Mouse (Mus musculus): ENCODE results near the gene Olfr1443.
"Not testable (repeated sequence)": the region's sequence is repeated elsewhere in the genome, so short reads cannot be mapped to it uniquely, and the experiment has no call there.

Gene Olfr1443

DNA sequence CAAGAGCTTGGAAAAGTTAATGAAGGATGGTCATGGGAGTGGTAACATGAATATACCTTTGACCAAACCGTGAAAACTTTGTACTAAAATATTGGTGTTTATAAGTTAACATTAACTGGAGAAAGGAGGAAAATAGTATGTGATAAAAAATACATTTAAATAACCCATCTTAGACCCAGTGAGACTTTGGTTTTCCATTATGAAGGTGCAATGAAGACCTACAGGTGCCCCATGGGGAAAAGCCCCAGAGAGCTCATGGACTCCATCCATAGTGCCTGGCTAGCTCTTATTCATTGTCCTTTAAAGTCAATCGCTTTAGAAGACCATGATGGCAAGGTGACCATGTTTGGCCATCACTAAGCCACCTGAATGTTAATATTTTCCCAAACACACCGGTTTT, at the start of gene Olfr1443:
Gene Olfr1443, plus strand, starts transcription at position 301 of the 400 bp plus-strand sequence.
- DNase-seq (ENCODE audit: low read depth, low spot score), result no peak

DNA sequence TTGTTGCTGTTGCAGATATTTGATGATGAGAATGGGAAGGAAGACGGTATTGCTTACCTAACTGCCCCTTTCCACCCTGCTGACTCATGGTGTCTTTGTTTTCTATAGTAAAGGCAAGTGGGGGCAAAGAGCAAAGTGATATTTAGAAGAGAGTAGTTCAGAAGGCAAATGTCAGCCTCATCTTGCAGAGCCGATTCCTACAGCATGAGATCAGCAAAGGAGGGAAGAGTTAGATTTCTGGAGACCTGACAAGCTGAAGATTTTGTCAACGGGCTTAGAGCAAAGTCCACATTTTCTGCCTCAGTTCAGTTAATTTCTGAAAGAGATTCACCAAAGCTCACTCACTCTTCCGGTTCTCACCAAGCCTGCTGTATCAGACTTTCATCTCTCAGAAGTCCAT, 44.7 kb upstream of the Olfr1443 start, which contains the start of gene Glyat:
Gene Glyat, plus strand, starts transcription at position 133 of the 400 bp plus-strand sequence.
- no peak for DNase-seq (ENCODE audit: low read depth, low spot score)

DNA sequence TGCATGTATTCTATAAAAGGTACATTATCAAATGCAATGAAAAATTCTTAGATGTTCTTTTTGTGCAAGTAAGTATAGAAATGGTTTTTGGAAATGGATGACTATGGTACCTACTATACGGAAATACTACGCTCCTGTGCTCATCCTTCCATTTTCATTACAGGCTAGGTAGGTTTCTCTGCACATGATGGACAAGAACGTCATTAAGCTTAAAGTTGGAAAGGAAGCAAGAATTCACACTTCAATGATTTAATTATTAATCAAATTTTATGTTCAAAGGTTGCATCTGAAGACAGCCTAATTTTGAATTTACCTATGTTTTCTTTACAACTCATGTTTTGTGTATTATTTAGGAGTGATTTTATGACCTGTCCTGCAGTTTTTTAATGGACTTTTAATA, 43.7 kb upstream of the Olfr1443 start:
- DNase-seq (ENCODE audit: low read depth, low spot score), result no peak

DNA sequence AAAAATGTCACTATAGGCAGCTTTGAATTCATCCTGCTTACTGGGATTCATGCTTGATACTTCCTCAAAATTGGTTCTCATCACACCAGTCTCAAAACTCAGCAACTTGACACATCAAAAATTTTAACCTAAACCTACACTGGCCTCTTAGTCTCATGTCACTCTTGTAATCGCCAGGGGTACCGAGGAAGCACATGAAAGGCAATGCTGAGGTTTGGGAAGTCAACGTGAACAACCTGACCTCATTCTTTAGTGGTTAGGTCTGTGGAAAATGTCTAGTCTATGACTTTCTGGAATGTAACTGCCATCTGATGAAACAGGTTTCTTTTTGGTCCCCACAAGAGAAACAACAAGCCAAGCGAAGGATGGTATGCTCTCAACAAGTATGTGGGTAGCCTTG, 42.9 kb upstream of the Olfr1443 start:
- no peak for DNase-seq (ENCODE audit: low read depth, low spot score)

DNA sequence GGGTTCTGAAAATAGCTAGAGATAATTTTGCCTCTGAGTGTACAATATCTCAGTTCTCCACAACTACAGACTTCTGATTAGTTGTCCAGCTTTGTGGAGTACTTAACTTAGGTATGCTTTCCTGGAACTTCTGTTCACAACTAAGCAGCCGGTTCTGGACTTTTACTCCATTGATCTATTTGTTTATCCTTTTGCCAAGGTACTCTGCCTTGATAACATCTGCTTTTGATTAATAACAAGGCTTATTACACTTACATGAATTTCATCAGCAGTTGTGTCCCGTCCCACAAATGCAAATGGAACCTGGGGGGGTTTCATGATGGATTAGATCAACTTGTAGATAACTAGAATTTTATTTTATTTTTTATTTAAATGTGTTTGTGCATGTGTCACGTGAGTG, 41.0 kb upstream of the Olfr1443 start:
- DNase-seq (ENCODE audit: low read depth, low spot score), result no peak

DNA sequence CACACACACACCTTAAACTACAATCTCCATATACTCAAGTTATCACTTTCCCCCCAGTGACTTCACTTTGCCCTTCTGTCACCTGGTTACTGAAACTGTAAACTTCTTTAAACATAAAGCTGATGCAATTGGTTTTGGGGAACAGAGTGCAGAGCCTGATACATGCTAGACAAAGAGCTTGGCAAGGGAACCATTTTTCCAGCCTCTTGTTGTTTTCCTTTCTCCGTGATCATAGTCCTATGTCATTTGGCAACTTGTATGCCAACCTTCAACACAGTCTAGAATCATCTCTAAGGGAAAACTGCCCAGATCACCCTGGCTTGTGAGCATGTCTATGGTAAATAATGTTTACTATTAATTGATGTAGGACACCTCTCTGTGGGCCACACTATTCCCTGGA, 39.9 kb upstream of the Olfr1443 start:
- no peak for DNase-seq (ENCODE audit: low read depth, low spot score)

DNA sequence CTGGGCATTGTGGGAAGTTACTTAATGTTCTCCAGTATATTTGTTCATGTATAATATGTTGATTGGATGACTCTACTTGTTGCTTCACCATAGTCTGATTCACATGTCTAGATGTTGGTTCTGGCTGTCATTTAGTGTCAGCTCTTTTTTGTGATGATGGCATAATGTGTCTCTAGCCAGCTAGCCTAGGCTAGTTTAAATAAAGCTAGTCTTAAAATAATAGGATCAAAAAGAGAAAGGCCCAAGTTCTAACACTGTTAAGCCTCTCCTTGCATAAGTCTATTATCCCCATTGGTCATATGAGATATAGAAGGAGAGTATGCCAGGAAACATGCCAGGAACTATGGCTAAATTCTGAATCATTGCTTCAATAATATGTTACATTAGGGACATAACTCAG, 28.4 kb upstream of the Olfr1443 start:
- DNase-seq (ENCODE audit: low read depth, low spot score), result no peak

DNA sequence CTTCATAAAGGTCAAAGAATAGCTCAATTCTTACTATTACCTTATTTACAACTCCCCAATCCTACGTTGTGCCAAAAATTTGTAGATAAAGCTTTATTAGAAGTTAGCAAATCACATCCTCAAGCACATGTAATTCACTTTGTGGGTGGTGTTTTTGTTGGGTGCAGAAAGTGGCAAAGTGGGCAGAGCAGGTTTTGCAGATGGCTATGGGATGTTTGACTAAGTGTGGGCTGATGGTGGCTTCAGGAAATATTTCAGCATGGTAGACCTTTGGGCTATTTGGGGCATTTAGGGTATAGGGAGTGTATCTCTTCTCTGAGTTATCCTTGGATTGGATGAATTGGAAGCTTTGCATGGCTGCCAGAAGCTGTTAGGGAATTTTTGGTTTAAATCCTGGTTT, 11.8 kb upstream of the Olfr1443 start:
- DNase-seq (ENCODE audit: low read depth, low spot score), result no peak

DNA sequence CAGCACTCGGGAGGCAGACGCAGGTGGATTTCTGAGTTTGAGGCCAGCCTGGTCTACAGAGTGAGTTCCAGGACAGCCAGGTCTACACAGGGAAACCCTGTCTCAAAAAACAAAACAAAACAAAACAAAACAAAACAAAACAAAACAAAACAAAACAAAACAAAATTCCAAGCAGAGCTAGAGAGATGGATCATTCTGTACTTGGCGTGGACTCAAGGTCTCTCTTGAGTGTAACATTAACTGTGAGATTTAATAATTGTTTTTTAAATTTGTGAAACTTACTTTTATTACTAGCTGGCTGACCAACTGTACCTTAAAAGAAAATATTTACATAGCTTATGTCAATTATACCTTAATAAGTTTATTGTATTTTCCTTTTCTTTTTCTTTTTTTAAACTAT, 9.3 kb upstream of the Olfr1443 start:
- DNase-seq (ENCODE audit: low read depth, low spot score), result not testable (repeated sequence)

DNA sequence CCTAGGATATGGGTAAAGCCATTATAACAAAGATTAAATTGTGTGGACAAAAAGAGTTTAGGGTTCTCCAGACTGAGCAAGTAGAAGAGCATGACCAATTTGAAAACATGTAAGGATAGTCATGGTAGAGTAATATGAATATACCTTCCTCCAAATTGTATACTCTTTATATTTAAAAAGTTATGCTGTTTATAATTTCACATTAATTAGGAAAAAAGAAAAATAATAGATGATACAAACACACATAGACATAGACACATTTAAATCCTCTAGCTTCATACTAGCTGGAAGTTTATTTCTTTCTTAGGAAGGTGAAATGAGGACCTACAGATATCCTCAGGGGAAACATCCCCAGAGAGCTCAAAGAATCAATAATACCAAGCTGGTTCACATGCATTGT, 7.8 kb upstream of the Olfr1443 start, which contains the start of gene Olfr1442:
Gene Olfr1442, plus strand, starts transcription at position 301 of the 400 bp plus-strand sequence.
- DNase-seq (ENCODE audit: low read depth, low spot score), result no peak

DNA sequence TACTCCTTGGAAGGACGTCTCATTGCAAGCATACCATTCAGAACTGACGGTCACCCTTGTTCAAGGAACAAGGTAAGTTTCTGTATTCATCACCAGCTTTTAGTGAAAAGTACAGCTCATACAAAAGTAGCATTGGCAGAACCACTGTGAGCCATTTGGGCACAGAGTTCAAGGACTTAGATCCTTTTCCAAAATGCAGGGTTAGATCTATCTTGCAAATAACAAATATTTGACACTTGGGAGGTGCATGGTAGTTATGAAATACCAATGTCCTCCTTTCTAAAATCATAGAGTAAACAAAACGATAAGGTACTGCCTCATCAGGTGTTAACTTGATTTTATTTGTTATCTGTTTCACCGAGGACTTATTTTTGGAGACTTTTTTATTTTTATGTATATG, 6.9 kb upstream of the Olfr1443 start:
- DNase-seq (ENCODE audit: low read depth, low spot score), result no peak

DNA sequence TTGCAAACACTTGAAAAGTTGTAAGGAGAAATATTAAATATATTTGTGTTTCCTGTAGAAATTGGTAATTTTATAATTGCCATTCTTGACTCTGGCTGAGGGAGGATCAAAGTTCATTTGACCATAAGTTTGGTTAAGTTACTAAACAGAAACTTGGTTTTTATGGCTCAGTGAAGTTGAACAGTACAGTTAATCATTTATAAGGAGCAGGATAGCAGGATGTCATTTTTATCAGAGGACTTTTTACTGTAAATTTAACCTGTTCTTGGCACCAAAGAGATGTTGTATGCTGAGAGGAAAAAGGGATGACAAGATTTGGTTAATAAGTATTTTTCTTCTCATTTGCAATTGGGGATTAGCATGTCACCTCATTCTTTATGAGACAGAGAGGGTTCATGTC, 6.7 kb downstream of the Olfr1443 start:
- no peak for DNase-seq (ENCODE audit: low read depth, low spot score)

DNA sequence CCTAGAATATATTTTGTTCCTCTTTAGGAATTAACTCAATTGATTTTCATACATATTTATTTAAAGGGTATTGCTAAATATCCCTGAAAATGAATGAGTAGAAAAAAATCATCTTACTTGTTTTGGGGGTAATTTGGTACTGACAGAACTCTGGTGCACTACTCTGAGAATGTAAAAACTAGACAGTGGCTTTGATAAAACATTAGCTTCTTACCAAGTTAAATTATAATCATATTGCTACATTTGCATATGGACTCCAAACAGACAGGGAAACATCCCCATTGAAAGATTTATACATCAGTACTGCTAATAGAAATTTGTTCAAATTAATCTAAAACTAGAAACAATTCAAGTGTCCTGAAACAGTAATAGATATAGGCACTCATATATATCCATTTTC, 7.3 kb downstream of the Olfr1443 start:
- no peak for DNase-seq (ENCODE audit: low read depth, low spot score)

DNA sequence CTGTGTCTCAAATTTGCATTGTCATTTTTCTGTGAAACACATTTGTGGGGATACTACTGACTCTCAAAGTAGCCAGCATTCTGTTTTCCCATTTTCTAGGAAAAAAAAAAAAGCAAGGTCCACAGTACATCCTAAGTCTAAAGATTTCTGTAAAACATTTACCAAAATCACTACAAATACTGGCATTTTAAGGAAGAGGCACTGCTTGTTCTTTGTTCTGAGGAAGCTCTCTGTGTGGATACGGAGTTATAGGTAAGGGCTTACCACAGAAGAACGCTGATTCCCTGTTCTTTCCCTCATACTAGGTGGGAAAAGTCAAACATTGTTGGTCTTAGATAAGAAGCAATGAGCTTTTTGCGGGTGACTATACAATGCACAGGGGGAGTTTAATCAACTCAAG, 17.7 kb downstream of the Olfr1443 start, which contains the start of gene Keg1:
Gene Keg1, plus strand, starts transcription at position 197 of the 400 bp plus-strand sequence.
- no peak for DNase-seq (ENCODE audit: low read depth, low spot score)

DNA sequence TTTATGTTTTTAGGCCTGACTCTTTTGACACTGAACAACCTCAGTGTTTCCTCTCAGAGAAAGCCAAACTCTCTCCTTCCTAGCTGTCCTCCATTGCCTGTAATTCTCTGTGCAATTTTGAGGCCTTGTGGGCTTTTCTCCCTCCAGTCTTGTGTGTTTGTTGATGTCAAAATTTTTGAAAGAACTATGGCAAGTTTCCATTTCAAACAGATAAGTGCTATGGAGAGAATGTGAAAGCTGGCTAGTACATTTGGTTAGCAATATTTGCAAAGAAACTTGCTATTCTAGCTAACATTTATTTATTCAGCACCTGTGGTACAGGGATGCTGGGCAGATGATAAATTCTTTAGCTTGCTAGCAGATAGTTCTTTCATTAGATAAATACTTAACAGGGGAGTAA, 18.3 kb downstream of the Olfr1443 start:
- no peak for DNase-seq (ENCODE audit: low read depth, low spot score)

DNA sequence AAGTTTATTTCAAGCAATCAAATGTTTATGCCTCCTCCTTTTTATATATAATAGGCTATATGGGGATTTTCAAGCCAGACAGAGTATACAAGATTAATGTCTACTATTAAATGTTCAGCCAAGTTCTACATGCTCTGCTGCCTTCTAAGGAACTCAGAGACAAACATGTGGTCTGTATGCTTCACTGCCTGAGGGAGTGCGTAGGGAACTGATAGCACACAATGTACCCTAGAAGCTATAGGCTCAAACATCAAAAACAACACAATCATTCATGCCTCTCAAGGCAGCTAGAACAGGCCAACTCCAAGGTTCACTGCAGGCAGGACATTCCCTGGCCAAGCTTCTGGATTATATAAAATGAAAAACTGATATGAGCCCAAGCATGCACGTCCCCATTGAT, 30.5 kb downstream of the Olfr1443 start:
- DNase-seq (ENCODE audit: low read depth, low spot score), result no peak

DNA sequence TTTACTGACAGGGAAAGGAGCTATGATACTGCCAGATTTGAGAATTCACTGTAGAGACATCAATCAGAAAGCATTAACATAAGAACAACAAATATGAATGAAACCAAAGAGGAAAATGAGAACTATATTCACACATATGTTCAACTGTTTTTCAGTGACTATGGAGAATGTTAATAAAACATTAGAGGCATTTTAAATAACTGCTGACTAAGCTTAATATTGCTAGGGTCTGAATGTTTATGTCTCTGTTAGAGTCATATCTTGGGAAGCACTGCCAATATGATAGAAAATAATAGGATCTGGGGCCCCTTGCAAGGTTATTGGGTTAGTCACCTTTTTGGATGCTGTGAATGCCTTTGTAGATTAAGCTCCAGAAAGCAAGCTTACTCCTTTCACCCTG, 31.1 kb downstream of the Olfr1443 start:
- no peak for DNase-seq (ENCODE audit: low read depth, low spot score)

DNA sequence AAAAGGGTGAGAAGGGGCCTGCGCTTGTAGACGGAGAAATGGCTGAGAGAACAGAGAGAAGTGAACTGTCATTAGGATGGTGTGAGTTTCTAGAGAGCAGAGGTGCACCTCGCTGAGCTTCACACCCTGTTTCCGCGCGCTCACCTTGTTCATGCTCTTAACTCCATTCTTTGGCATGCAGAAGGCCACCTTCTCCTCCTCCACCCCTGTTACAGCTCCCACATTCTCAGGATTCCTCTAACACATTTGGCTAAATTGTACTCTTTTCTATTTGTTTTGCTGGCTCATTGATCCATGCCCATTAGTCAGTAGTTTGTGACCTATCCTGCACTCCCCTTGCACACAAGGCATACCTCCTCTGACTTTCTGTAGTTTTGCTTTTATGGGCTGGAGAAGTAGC, 41.3 kb downstream of the Olfr1443 start:
- DNase-seq (ENCODE audit: low read depth, low spot score), result no peak

DNA sequence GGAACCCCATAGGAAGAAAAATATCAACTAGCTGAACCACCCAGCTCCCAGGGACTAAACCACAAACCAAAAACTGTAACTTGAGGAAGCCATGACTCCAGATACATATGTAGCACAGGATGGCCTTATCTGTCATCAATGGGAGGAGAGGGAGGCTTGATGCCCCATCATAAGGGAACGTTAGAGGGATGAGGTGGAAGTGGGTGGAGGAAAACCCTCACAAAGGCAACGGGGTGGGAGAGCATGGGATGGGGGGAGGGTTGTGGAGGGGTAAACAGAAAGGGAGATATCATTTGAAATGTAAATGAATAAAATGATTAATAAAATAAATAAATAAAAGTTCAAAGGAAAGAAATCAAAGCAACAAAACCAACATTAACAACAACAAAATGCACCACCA, 42.6 kb downstream of the Olfr1443 start:
- no peak for DNase-seq (ENCODE audit: low read depth, low spot score)

DNA sequence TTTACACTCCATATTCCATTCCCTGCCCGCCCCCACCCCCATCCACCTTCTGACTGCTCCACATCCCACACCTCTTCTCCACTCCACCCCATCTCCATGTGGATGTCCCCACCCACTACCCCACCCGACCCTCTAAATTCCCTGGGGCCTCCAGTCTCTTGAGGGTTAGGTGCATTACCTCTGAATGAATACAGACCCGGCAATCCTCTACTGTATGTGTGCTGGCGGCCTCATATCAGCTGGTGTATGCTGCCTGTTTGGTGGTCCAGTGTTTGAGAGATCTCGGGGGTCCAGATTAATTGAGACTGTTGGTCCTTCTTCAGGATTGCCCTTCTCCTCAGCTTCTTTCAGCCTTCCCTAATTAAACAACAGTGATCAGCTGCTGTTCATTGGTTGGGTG, 43.0 kb downstream of the Olfr1443 start:
- DNase-seq (ENCODE audit: low read depth, low spot score), result not testable (repeated sequence)

DNA sequence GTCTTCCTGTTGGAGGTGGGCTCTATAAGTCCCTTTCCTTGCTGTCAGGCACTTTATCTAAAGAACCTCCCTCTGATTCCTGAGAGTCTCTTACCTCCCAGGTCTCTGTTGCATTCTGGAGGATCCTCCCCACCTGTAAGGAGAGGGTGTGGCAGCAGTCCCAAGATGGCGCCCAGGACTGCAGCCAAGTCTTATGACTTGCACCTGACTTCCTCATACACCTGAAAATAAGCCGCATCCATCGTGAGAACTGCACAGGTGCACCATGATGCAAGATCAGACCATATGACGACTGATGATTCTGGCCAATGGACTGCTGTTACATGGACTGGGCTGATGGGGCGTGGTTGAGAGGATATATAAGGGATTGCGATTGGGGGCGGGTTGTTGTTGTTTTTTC, 43.7 kb downstream of the Olfr1443 start:
- not testable (repeated sequence) for DNase-seq (ENCODE audit: low read depth, low spot score)

DNA sequence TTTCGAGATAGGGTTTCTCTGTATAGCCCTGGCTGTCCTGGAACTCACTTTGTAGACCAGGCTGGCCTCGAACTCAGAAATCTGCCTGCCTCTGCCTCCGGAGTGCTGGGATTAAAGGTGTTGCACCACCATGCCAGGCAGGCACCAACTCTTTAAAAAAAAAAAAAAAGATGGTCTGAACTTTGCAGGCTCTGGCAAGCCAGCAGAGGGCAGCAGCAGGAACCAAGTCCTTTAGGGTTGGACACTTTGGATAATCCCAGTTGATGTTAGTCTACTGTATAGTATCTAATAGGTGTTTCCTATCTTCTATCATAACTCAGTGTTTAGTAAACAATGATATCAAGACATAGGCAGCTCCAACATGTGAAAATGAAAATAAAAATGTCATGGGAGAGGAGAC, 44.4 kb downstream of the Olfr1443 start:
- DNase-seq (ENCODE audit: low read depth, low spot score), result peak; percentile 33

DNA sequence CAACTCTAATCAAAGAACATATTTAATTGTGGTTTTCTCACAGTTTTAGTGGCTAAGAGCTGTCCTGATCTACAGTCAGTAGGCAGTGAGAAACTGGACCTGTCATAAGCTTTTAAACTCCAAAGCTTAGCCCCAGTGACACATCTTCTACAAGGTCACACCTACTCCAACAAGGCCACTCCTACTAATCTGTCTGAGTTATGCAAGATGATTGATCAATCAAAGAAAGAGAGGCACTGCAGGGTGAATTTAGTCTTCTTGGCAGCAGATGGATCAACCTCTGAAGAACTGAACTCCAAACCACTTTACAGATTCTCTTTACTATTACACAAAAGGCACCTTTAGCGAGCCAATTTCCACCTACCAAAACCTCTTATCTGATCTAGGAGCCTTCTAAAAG, 47.9 kb downstream of the Olfr1443 start:
- DNase-seq (ENCODE audit: low read depth, low spot score), result no peak

DNA sequence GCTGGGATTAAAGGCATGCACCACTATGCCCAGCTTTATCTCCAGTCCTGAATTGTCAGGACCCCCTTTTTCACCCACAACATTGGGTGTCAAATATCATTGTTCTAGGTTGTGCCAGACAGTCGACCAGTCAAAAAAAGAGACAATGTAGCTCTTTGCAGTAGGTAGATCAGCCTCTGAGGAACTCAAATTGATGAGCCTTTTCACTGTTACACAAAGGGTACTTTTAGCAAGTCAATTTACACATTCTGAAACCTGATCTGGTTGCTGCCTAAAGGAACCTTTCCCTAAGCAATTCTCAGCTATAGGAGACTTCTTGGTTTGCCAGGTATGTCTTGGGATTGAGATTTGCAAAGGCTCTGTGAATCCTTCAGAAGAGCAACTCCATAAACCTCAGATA, 53.1 kb downstream of the Olfr1443 start:
- DNase-seq (ENCODE audit: low read depth, low spot score), result no peak

Data from A20 (cell line).